Mouse (Mus musculus) ES-E14 (cell line): ENCODE measurements around the gene 1700012B09Rik.

ENCODE experiments used
- CHD2 ChIP-seq: IDR thresholded peaks from 2 replicates; pipeline ENCODE4 v1.6.1; 2014; ENCODE audit warnings: mild to moderate bottlenecking, low read depth, low read length, inconsistent platforms
- HCFC1 ChIP-seq: IDR thresholded peaks from 2 replicates; pipeline ENCODE4 v1.6.1; 2012; ENCODE audit warnings: low read length, inconsistent platforms, borderline replicate concordance; ENCODE audit not compliant: insufficient read depth
- ZC3H11A ChIP-seq: IDR thresholded peaks from 2 replicates; pipeline ENCODE4 v1.6.1; 2012; ENCODE audit warnings: low read depth, mild to moderate bottlenecking, inconsistent platforms, low read length, borderline replicate concordance
- ZNF384 ChIP-seq: IDR thresholded peaks from 2 replicates; pipeline ENCODE4 v1.6.1; 2012; ENCODE audit warnings: low read depth, low read length, inconsistent platforms

DNA sequence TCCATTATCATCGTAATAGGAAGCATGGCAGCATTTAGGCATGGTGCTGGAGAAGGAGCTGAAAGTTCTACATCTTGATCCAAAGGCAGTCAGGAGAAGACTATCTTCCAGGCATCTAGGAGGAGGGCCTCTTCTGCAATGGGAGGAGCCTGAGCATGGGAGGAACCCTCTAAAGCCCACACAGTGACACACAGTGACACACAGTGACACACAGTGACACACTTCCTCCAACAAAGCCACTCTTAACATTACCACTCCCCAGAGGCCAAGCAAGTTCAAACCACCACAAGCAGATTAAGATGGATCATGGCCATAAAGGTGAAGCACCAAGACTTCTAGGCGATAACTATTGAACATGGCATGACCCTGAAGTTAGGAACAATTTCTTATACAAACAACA is 1.2 kb upstream of the 1700012B09Rik start:
- TF ChIP-seq HCFC1 (no peak), ZNF384 (no peak), ZC3H11A (no peak), CHD2 (no peak)
